Mouse (Mus musculus) neural tube, embryonic 13.5 days (tissue): ENCODE measurements around the gene Krtap28-13. TPM values are rescaled to one million over a fixed set of nuclear protein-coding genes. Genes with fewer than 3 reads are reported as not detected.

Experiments used
- ATAC-seq: fragments of 200-750 bp; cut with Nextera tagmentation; 2 replicates; pipeline ENCODE4 v1.8.0; 2017; ENCODE audit warnings: low read depth, mild to moderate bottlenecking, moderate TSS enrichment, moderate library complexity
- H3K27ac ChIP-seq: fragments of 300-500 bp; sonication (generic); replicated peaks from 2 replicates; pipeline ENCODE4 v1.5.1; 2015; ENCODE audit warnings: moderate library complexity, mild to moderate bottlenecking, inconsistent platforms
- H3K27me3 ChIP-seq: fragments of 300-500 bp; sonication (generic); 2 replicates; pipeline ENCODE4 v1.6.1; 2015; ENCODE audit warnings: mild to moderate bottlenecking, inconsistent platforms
- H3K36me3 ChIP-seq: fragments of 300-500 bp; sonication (generic); 2 replicates; pipeline ENCODE4 v1.6.1; 2015; ENCODE audit warnings: mild to moderate bottlenecking, inconsistent platforms
- H3K4me1 ChIP-seq: fragments of 300-500 bp; sonication (generic); replicated peaks from 2 replicates; pipeline ENCODE4 v1.6.1; 2015; ENCODE audit warnings: inconsistent platforms
- H3K4me2 ChIP-seq: fragments of 300-500 bp; sonication (generic); 2 replicates; pipeline ENCODE4 v1.6.1; 2015; ENCODE audit warnings: inconsistent platforms, mild to moderate bottlenecking, moderate library complexity
- H3K4me3 ChIP-seq: fragments of 300-500 bp; sonication (generic); 2 replicates; pipeline ENCODE4 v1.5.1; 2015; ENCODE audit warnings: mild to moderate bottlenecking, inconsistent platforms
- H3K9ac ChIP-seq: fragments of 300-500 bp; sonication (generic); 2 replicates; pipeline ENCODE4 v1.6.1; 2015; ENCODE audit warnings: moderate library complexity, mild to moderate bottlenecking, inconsistent platforms
- H3K9me3 ChIP-seq: fragments of 300-500 bp; sonication (generic); 2 replicates; pipeline ENCODE4 v1.6.1; 2016; ENCODE audit warnings: inconsistent platforms
- WGBS: fragments of 180-500 bp; shearing (Covaris S2); methylation state at CpG from one replicate; pipeline ENCODE4 v1.1.7; 2015; 5-methylcytosine and 5-hydroxymethylcytosine counted together
- polyA plus RNA-seq: library from polyadenylated mRNA; unstranded; fragments of >200 nt; fragmentation: Nextera tagmentation; extraction: Ambion mirVana; gene quantifications from 2 replicates; pipeline ENCODE4 v1.2.1, GENCODE M21; 2015

Krtap28-13 gene
- polyA plus RNA-seq, 1 experiment from 2014 or later: not detected

GRCm38 (mm10) chr1:83058481-83058880, 2.2 kb upstream of the Krtap28-13 start:
- Histone ChIP-seq H3K4me2 (no peak overlapping the region), H3K9ac (no peak overlapping the region), H3K4me3 (no peak overlapping the region), H3K9me3 (no peaks in the 10 kb centered on the region), H3K27ac (no peak overlapping the region), H3K36me3 (no peaks in the 10 kb centered on the region), H3K4me1 (no peaks in the 10 kb centered on the region), H3K27me3 (no peaks in the 10 kb centered on the region)
- no peak for ATAC-seq
- WGBS: 67% methylated on average over 1 of the region's 1 CpGs

- Histone ChIP-seq H3K4me1 (no peaks in the 10 kb centered on the region), H3K9ac (no peak within 1 kb of the TSS), H3K9me3 (no peaks in the 10 kb centered on the region), H3K4me2 (no peak within 1 kb of the TSS), H3K36me3 (no peaks in the 10 kb centered on the region), H3K27me3 (no peaks in the 10 kb centered on the region), H3K4me3 (no peak within 1 kb of the TSS), H3K27ac (no peak within 1 kb of the TSS)
- WGBS: 92% methylated on average over 9 of the region's 9 CpGs
- ATAC-seq: no peak
Observed at GRCm38 (mm10) chr1:83059278-83059677, 1.5 kb upstream of the Krtap28-13 start, which contains the start of gene A030005K14Rik. TSS of gene A030005K14Rik (minus strand) at chr1:83059378.

- WGBS: 33% methylated on average over 3 of the region's 3 CpGs
- ATAC-seq: no peak
- H3K4me3 ChIP-seq: no peak overlapping the region
Observed at GRCm38 (mm10) chr1:83064851-83065250, 4.1 kb downstream of the Krtap28-13 start.

GRCm38 (mm10) chr1:83066577-83066976, 5.8 kb downstream of the Krtap28-13 start:
- ATAC-seq: no peak
- H3K4me1 ChIP-seq: no peaks in the 10 kb centered on the region
- H3K27me3 ChIP-seq: no peaks in the 10 kb centered on the region
- H3K4me2 ChIP-seq: no peak overlapping the region
- H3K36me3 ChIP-seq: no peaks in the 10 kb centered on the region
- 95% methylated on average over 4 of the region's 4 CpGs for WGBS
- H3K27ac ChIP-seq: no peak overlapping the region
- no peak overlapping the region for H3K4me3 ChIP-seq
- no peak overlapping the region for H3K9ac ChIP-seq
- H3K9me3 ChIP-seq: no peaks in the 10 kb centered on the region

More at GRCm38 (mm10) chr1:83064851-83065250, 4.1 kb downstream of the Krtap28-13 start:
- Histone ChIP-seq H3K9me3 (no peaks in the 10 kb centered on the region), H3K27ac (no peak overlapping the region), H3K4me1 (no peaks in the 10 kb centered on the region), H3K4me2 (no peak overlapping the region), H3K9ac (no peak overlapping the region), H3K27me3 (no peaks in the 10 kb centered on the region), H3K36me3 (no peaks in the 10 kb centered on the region)

GRCm38 (mm10) chr1:83067205-83067604, 6.5 kb downstream of the Krtap28-13 start:
- H3K27ac ChIP-seq: no peak overlapping the region
- ATAC-seq: no peak
- H3K4me3 ChIP-seq: no peak overlapping the region
- H3K27me3 ChIP-seq: no peaks in the 10 kb centered on the region
- no peaks in the 10 kb centered on the region for H3K9me3 ChIP-seq
- H3K9ac ChIP-seq: no peak overlapping the region
- 92% methylated on average over 10 of the region's 10 CpGs for WGBS
- no peak overlapping the region for H3K4me2 ChIP-seq
- H3K4me1 ChIP-seq: no peaks in the 10 kb centered on the region
- no peaks in the 10 kb centered on the region for H3K36me3 ChIP-seq

GRCm38 (mm10) chr1:83075526-83076189, 14.9 kb downstream of the Krtap28-13 start:
- Histone ChIP-seq H3K4me1 (peaks cover 5% of the 10 kb centered on the region; the same call in 1 of the 2 replicates), H3K4me3 (peak overlapping the region; percentile 16; the same call in 1 of the 2 replicates), H3K27me3 (no peaks in the 10 kb centered on the region), H3K27ac (no peak overlapping the region), H3K9ac (no peak overlapping the region), H3K9me3 (no peaks in the 10 kb centered on the region), H3K4me2 (peak overlapping the region; percentile 52), H3K36me3 (no peaks in the 10 kb centered on the region)
- WGBS: 36% methylated on average over 15 of the region's 15 CpGs
- ATAC-seq: 0 out of 2 replicates have a peak, but pooled peaks have one; percentile 27

- ATAC-seq: peak; percentile 65; the same call in 1 of the 2 replicates
- Histone ChIP-seq H3K27ac (no peak overlapping the region), H3K9ac (no peak overlapping the region), H3K27me3 (no peaks in the 10 kb centered on the region), H3K4me1 (peaks cover 5% of the 10 kb centered on the region; the same call in 1 of the 2 replicates), H3K36me3 (no peaks in the 10 kb centered on the region), H3K4me3 (peak overlapping the region; percentile 16; the same call in 1 of the 2 replicates), H3K9me3 (no peaks in the 10 kb centered on the region), H3K4me2 (peak overlapping the region; percentile 52)
- WGBS: 50% methylated on average over 11 of the region's 11 CpGs
Observed at GRCm38 (mm10) chr1:83076190-83076917, 15.6 kb downstream of the Krtap28-13 start.

- H3K9ac ChIP-seq: no peak overlapping the region
- ATAC-seq: no peak
- no peak overlapping the region for H3K4me2 ChIP-seq
- H3K36me3 ChIP-seq: no peaks in the 10 kb centered on the region
- H3K27me3 ChIP-seq: no peaks in the 10 kb centered on the region
- H3K4me1 ChIP-seq: peaks cover 5% of the 10 kb centered on the region; the same call in 1 of the 2 replicates
- WGBS: 83% methylated on average over 6 of the region's 6 CpGs
- H3K9me3 ChIP-seq: no peaks in the 10 kb centered on the region
- no peak overlapping the region for H3K27ac ChIP-seq
- H3K4me3 ChIP-seq: no peak overlapping the region
Observed at GRCm38 (mm10) chr1:83077016-83077415, 16.3 kb downstream of the Krtap28-13 start.

- no peak for ATAC-seq
- 89% methylated on average over 2 of the region's 2 CpGs for whole genome bisulfite sequencing
- no peaks in the 10 kb centered on the region for H3K27me3 ChIP-seq
Observed at GRCm38 (mm10) chr1:83084790-83085189, 24.1 kb downstream of the Krtap28-13 start.

GRCm38 (mm10) chr1:83091268-83091667, 30.5 kb downstream of the Krtap28-13 start:
- no peak overlapping the region for H3K9ac ChIP-seq
- no peak overlapping the region for H3K27ac ChIP-seq
- no peaks in the 10 kb centered on the region for H3K4me1 ChIP-seq
- no peaks in the 10 kb centered on the region for H3K27me3 ChIP-seq
- no peak overlapping the region for H3K4me2 ChIP-seq
- no peaks in the 10 kb centered on the region for H3K36me3 ChIP-seq
- no peak for ATAC-seq
- no peaks in the 10 kb centered on the region for H3K9me3 ChIP-seq
- H3K4me3 ChIP-seq: no peak overlapping the region
- 72% methylated on average over 3 of the region's 3 CpGs for WGBS

More at GRCm38 (mm10) chr1:83084790-83085189, 24.1 kb downstream of the Krtap28-13 start:
- Histone ChIP-seq H3K4me3 (no peak overlapping the region), H3K4me2 (no peak overlapping the region), H3K27ac (no peak overlapping the region), H3K4me1 (no peaks in the 10 kb centered on the region), H3K9me3 (no peaks in the 10 kb centered on the region), H3K36me3 (no peaks in the 10 kb centered on the region), H3K9ac (no peak overlapping the region)

GRCm38 (mm10) chr1:83096935-83097334, 36.2 kb downstream of the Krtap28-13 start:
- WGBS: 75% methylated on average over 4 of the region's 4 CpGs

GRCm38 (mm10) chr1:83099160-83099559, 38.4 kb downstream of the Krtap28-13 start:
- no peak overlapping the region for H3K9ac ChIP-seq
- no peak for ATAC-seq
- H3K4me2 ChIP-seq: no peak overlapping the region
- no peak overlapping the region for H3K4me3 ChIP-seq
- no peaks in the 10 kb centered on the region for H3K9me3 ChIP-seq
- H3K4me1 ChIP-seq: peaks cover 9% of the 10 kb centered on the region
- 78% methylated on average over 2 of the region's 2 CpGs for WGBS
- H3K36me3 ChIP-seq: no peaks in the 10 kb centered on the region
- H3K27me3 ChIP-seq: no peaks in the 10 kb centered on the region
- H3K27ac ChIP-seq: no peak overlapping the region

More at GRCm38 (mm10) chr1:83096935-83097334, 36.2 kb downstream of the Krtap28-13 start:
- no peak overlapping the region for H3K27ac ChIP-seq
- H3K9me3 ChIP-seq: no peaks in the 10 kb centered on the region
- H3K4me1 ChIP-seq: peaks cover 5% of the 10 kb centered on the region
- H3K4me2 ChIP-seq: no peak overlapping the region
- no peak overlapping the region for H3K9ac ChIP-seq
- no peaks in the 10 kb centered on the region for H3K27me3 ChIP-seq
- no peaks in the 10 kb centered on the region for H3K36me3 ChIP-seq
- H3K4me3 ChIP-seq: no peak overlapping the region
- no peak for ATAC-seq
